Mouse (Mus musculus): ENCODE measurements around the gene Antxr1. TPM values are rescaled to one million over a fixed set of nuclear protein-coding genes. Genes with fewer than 3 reads are reported as not detected.

Antxr1 gene
- polyA plus RNA-seq, 1 experiment from 2014 or later: 25.1 TPM

DNA sequence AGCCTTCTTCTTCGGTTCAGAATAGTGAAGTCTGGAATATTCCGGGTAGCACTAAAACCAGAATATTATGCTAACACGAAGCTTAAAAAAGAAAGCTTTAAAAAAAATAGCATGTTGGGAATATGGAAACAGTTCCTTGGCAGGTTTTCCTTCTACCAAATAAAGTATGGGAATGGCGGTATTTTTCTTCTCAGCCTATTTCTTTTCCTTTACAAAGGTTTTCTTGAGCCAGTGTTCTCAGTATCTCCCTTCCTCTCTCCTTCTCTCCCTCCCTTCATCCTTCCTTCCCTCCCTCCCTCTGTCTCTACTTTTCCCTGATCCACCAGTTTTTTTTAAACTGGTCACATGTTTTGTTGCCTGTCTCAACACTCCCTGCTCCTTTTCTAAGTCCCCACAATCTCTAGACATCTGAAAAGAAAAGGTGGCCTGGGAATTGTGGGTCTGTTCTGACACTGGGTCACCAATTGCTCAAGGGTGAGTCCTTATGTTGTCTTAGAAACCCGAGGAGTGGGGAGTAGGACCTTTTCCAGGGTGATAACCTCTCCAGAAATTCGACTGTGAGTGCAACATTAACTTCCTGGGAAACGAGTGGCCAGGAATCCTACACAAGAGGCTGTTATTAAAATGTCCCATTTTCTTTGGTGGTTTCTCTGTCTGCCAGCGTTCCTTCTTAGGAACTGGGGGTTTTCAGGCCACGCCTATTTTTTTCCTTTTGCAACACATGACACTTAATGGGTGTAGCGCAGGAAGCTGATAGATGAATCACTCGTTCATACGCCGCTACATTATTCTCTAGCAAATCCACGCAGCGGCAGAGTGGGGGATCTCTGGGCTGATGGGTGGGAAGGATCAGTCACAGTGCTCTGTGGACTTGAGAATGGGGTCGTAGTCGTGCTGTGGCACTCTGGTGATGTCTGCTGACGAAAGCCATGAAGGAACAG lies 42.4 kb downstream of the Antxr1 start:
- ChIA-PET CTCF (interaction anchor here (1.8 kb wide), 1 partner anchor 8 kb away, joined by 5 read pairs; no protein-coding TSS in a partner anchor), POLR2A (interaction anchor here (0.6 kb wide), 1 partner anchor 123 kb away, joined by 3 read pairs; no protein-coding TSS in a partner anchor)
- DNase-seq (ENCODE audit: low read depth, low spot score): no peak
- in situ Hi-C loops (cut with MboI; ENCODE audit: low pct_unique_long_range_greater_than_20kb): loop anchor here (5.0 kb wide), 1 partner anchor 34 kb away; no protein-coding TSS in a partner anchor
- no peak for ATAC-seq
- H3K27me3 ChIP-seq: peaks cover 2% of the 10 kb centered on the region
- TF ChIP-seq CTCF (IDR thresholded peaks at IDR 0.05): no peak

DNA sequence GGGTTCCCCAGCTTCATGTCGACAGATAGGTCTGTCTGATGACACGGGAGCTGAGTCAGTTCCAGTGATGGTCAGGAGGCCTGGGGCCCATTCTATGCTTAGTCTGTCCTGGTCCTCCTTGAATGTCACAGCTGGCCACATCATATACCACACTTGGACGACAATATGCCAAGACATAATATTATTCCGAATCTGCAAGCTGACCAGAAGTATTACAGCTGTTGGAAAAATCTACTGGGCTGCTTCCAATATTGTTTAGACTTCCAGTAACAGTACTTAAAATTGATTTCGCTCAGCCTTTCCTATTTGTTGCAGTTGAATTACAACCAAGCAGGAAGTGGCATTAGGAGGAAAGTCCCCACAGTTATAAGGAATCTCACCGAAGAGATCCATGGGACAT lies 48.4 kb downstream of the Antxr1 start:
- ATAC-seq (no peak), DNase-seq (ENCODE audit: low read depth, low spot score) (no peak)
- POLR2A ChIA-PET: interaction anchor here (0.7 kb wide), 1 partner anchor 124 kb away, joined by 11 read pairs; no protein-coding TSS in a partner anchor
- peaks cover 2% of the 10 kb centered on the region for H3K27me3 ChIP-seq
- CTCF ChIA-PET: interaction anchor here (1.2 kb wide), 1 partner anchor 66 kb away, joined by 3 read pairs; no protein-coding TSS in a partner anchor
- in situ Hi-C loops (cut with MboI; ENCODE audit: low pct_unique_long_range_greater_than_20kb): no loop called here
- TF ChIP-seq CTCF (IDR thresholded peaks at IDR 0.05): no peak

DNA sequence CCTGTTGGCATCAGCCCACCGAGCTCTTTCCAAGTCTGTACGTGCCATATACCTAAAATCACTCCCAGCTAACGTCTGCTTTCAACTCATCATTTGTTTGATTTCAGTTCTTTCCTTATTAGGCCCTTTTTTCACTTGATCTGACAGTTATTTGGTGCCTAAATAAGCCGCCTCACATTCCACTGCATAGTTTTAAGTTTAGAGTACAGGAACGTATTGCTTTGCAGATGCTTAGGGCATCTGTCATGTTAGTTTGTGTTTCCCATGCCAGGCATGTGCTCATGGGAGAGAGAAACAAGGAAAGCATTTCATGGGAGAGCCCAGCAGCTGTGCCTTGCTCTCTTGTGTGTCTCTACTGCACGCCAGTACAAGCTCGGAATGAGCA lies 50.3 kb downstream of the Antxr1 start:
- TF ChIP-seq CTCF (IDR thresholded peaks at IDR 0.05): no peak

DNA sequence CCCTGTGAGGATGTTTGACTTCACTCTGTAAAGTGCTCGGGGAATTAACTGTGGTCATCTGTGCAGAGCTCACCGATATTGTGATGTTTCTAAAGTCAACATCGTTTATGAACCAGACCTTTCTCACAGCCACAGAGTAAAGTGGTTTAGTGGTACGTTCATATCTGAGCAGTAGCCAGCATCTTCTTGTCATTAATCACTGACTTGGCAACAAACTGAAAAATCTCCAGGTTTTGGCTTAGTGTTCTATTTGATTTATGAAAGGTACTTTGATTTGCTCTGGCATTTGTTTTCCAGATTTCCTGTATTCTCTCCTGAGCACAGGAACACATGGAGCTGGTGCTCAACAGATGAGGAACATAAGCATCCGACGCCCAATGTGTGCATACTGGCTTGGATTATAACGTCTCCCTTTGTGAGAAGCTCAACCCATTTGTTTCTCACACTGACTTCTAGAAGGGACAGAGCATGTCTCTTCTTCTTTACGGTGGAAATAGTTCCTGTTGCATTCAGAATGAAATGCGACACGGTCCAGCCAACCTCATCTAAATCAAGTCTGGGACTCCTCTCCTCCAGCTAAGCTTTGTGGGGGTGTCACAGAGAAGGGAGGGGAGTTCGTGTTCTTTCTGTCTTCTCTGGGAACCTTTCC lies 50.8 kb downstream of the Antxr1 start:
- no peak for TF ChIP-seq CTCF (IDR thresholded peaks at IDR 0.05)
- CTCF ChIA-PET: interaction anchor here (0.7 to 1.7 kb wide), 3 partner anchors 9 to 38 kb away, joined by 4 to 5 read pairs (median 5); no protein-coding TSS in a partner anchor
- no peaks in the 10 kb centered on the region for H3K27me3 ChIP-seq
- in situ Hi-C loops (cut with MboI; ENCODE audit: low pct_unique_long_range_greater_than_20kb): no loop called here
- DNase-seq (ENCODE audit: low read depth, low spot score) (no peak), ATAC-seq (no peak)
- POLR2A ChIA-PET: no interaction called here

More for the DNA sequence above, 50.3 kb downstream of the Antxr1 start:
- ChIA-PET CTCF (interaction anchor here (1.2 to 1.7 kb wide), 2 partner anchors 9 to 17 kb away, joined by 5 read pairs; no protein-coding TSS in a partner anchor), POLR2A (no interaction called here)
- ATAC-seq: no peak
- H3K27me3 ChIP-seq: no peaks in the 10 kb centered on the region
- DNase-seq (ENCODE audit: low read depth, low spot score): no peak
- in situ Hi-C loops (cut with MboI; ENCODE audit: low pct_unique_long_range_greater_than_20kb): no loop called here

DNA sequence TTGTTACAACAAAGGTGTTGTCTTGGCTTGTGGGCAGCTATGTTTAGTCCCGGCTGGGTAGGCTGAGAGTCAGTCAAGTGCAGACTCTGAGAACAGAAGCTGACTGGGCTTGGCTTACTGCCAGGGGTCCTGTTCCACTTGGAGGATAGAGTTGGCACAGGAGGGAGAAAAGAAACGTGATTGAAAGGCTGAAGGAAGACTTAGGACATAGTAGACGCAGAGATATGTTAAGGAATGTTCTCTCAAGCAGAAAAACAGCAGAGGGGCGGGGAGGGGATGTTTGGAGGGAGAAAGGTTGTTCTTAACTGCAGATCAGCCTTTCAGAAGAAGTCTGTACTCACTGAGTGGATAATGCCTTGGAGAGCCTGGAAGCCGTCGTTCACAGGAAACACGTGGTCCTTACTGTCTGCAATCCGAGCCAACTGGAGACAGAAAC lies 53.3 kb downstream of the Antxr1 start:
- H3K27me3 ChIP-seq: no peaks in the 10 kb centered on the region
- CTCF ChIA-PET: interaction anchor here (1.5 kb wide), 1 partner anchor 51 kb away, joined by 3 read pairs; no protein-coding TSS in a partner anchor
- POLR2A ChIA-PET: no interaction called here
- DNase-seq (ENCODE audit: low read depth, low spot score): peak; percentile 99
- TF ChIP-seq CTCF (IDR thresholded peaks at IDR 0.05): no peak
- in situ Hi-C loops (cut with MboI; ENCODE audit: low pct_unique_long_range_greater_than_20kb): no loop called here
- ATAC-seq: peak; percentile 66

DNA sequence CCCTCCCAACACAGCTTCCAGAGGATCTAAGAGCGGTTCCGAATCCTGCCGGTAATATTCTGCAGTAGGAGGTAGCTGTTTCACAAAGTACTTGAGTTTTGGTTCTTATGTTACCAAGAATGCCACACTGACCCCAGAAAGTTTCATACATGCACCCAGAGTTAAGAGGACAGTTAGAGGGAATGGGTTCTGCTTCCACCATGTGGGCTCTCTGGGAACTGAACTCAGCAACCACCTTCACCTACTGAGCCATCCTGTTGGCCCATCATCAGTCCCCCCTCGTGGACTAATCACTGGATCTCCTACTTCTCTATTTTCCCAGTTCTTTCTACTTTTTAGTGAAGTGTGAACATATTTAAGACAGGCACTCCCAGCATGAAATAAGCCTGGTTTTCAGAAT lies 53.9 kb downstream of the Antxr1 start:
- in situ Hi-C loops (cut with MboI; ENCODE audit: low pct_unique_long_range_greater_than_20kb): no loop called here
- no peaks in the 10 kb centered on the region for H3K27me3 ChIP-seq

DNA sequence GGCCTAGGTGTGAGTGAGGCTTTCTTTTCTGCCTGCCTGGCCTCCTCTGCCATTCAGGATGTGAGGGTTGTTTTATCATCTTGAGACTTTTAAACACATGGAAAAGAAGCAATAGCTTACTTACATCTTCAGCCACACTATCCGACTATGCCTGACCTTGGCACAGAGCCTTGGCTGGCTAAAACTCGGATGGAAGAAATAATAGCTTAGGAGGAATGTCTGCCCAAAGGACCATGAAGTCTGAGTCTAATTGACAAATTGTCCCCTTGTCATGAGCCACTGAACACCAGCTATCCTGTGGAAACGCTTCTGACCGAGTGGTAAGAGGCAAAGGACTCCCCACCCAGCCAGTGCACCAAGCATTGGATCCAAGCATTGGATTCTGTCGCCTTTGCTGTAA lies 57.5 kb downstream of the Antxr1 start:
- peak; percentile 44 for ATAC-seq
- TF ChIP-seq CTCF (IDR thresholded peaks at IDR 0.05): no peak
- no peaks in the 10 kb centered on the region for H3K27me3 ChIP-seq
- peak; percentile 93 for DNase-seq (ENCODE audit: low read depth, low spot score)
- ChIA-PET CTCF (interaction anchor here (0.8 to 1.4 kb wide), 4 partner anchors 32 to 177 kb away, joined by 3 to 4 read pairs (median 3); no protein-coding TSS in a partner anchor), POLR2A (no interaction called here)
- in situ Hi-C loops (cut with MboI; ENCODE audit: low pct_unique_long_range_greater_than_20kb): loop anchor here (5.0 kb wide), 1 partner anchor 56 kb away; no protein-coding TSS in a partner anchor

More for the DNA sequence above, 53.9 kb downstream of the Antxr1 start:
- ATAC-seq (no peak), DNase-seq (ENCODE audit: low read depth, low spot score) (no peak)
- no peak for TF ChIP-seq CTCF (IDR thresholded peaks at IDR 0.05)
- ChIA-PET CTCF (interaction anchor here (1.4 to 1.5 kb wide), 2 partner anchors 51 to 181 kb away, joined by 3 to 5 read pairs; no protein-coding TSS in a partner anchor), POLR2A (no interaction called here)

DNA sequence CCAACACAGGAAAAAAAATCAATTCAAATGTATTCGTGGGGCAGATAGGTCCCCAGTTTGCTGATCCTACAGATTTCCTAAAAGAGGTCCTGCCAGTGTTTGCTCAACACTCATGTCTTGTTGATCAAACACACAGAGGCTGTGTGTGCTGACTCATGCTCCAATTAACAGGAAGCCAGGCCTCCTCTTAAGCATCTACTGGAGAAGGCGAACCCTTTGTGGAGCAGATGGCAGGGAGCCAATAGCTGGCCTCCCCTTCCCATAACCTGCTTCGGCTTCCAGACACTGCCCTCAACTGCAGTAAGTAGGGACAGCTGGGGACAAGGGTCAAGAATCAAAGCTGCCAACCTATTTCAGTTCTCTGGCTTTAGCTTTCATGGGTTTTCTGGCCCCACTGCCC lies 58.1 kb downstream of the Antxr1 start:
- peak; percentile 54 for DNase-seq (ENCODE audit: low read depth, low spot score)
- ATAC-seq: peak; percentile 45
- ChIA-PET POLR2A (no interaction called here), CTCF (interaction anchor here (1.1 to 1.4 kb wide), 3 partner anchors 32 to 176 kb away, joined by 3 to 4 read pairs (median 3); no protein-coding TSS in a partner anchor)
- in situ Hi-C loops (cut with MboI; ENCODE audit: low pct_unique_long_range_greater_than_20kb): loop anchor here (5.0 kb wide), 1 partner anchor 55 kb away; no protein-coding TSS in a partner anchor
- TF ChIP-seq CTCF (IDR thresholded peaks at IDR 0.05): no peak
- no peaks in the 10 kb centered on the region for H3K27me3 ChIP-seq

DNA sequence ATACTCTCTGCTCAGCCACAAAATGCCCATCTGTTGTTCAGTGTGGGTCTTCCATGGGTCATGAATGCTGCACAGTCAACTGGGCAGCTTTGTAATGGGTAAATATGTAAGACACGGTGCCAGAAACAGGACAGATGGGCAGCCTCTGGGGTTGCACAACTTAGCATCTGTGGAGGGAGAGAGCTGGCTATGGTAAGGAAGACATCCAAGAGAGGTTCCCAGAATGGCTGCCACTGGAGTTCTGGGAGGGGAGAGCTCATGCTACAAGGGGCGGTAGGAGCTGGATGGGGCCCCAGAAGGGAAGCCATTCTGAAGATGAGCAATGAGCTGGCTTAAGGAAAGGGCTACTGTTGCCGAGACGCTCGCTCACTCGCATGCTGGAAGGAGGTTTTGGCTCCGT lies 58.7 kb downstream of the Antxr1 start:
- in situ Hi-C loops (cut with MboI; ENCODE audit: low pct_unique_long_range_greater_than_20kb): loop anchor here (5.0 kb wide), 1 partner anchor 55 kb away; no protein-coding TSS in a partner anchor
- DNase-seq (ENCODE audit: low read depth, low spot score) (no peak), ATAC-seq (no peak)
- no peaks in the 10 kb centered on the region for H3K27me3 ChIP-seq
- POLR2A ChIA-PET: no interaction called here
- no peak for TF ChIP-seq CTCF (IDR thresholded peaks at IDR 0.05)
- CTCF ChIA-PET: interaction anchor here (1.3 to 1.4 kb wide), 2 partner anchors 46 to 175 kb away, joined by 4 read pairs; no protein-coding TSS in a partner anchor

DNA sequence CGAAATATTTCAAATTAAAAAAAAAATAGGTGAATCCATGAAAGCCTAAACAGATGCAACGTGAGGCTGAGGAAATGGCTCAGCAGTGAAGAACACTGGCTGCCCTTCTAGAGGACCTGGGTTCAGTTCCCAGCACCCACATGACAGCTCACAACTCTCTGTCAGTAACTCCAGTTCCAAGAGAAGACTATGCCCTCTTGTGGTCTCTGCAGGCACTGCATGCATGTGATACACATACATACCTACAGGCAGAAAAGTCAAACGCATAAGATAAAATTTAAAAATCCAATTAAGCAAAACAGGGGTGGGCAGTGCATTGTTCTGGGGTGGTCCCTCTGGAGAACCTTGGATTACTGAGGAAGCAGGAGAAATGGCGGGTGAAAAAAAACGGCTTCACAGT lies 60.8 kb downstream of the Antxr1 start:
- H3K27me3 ChIP-seq: no peaks in the 10 kb centered on the region
- POLR2A ChIA-PET: no interaction called here
- TF ChIP-seq CTCF (IDR thresholded peaks at IDR 0.05): peak; percentile 51
- CTCF ChIA-PET: no interaction called here
- no peak for DNase-seq (ENCODE audit: low read depth, low spot score)
- in situ Hi-C loops (cut with MboI; ENCODE audit: low pct_unique_long_range_greater_than_20kb): loop anchor here (5.0 kb wide), 1 partner anchor 52 kb away; no protein-coding TSS in a partner anchor
- ATAC-seq: no peak

Data from Patski (cell line).